Mouse (Mus musculus) neutrophil, adult 5-6 weeks (primary cell): ENCODE results near the gene Cd84. TPM values are rescaled to one million over a fixed set of nuclear protein-coding genes. Genes with fewer than 3 reads are reported as not detected.

Experiments used
- ATAC-seq: fragments of 151-379, 151-347 bp; 2 replicates; pipeline ENCODE4 v1.8.0; 2017; ENCODE audit warnings: mild to moderate bottlenecking, moderate TSS enrichment; ENCODE audit not compliant: insufficient number of reproducible peaks, poor library complexity, low FRiP score, severe bottlenecking; ENCODE audit errors: extremely low read depth
- total RNA-seq: library from RNA; stranded (forward); fragments of 200-1000 nt; gene quantifications from 2 replicates; pipeline ENCODE4 v1.2.3, GENCODE M21; 2017

Gene Cd84
- total RNA-seq, 1 experiment from 2014 or later = 366 TPM

DNA sequence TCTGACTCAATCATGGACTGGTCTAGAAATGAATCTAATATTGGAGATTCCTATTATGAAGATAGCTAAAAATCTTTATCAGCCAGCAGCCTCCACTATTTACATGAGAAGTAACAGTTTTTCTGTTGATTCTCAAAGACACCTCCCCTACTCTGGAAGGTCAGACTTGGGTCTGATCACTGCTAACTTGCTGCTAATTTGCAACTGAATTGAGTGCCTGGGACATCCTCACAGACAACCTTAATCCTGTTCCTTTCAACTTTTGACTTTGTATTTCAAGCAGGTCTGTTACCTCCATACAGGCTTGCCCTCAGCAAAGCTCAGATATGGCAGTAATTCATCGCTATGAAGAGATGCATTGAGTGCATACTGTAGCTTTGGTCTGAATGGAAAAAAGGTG, 64.5 kb downstream of the Cd84 start:
- ATAC-seq = no peak

DNA sequence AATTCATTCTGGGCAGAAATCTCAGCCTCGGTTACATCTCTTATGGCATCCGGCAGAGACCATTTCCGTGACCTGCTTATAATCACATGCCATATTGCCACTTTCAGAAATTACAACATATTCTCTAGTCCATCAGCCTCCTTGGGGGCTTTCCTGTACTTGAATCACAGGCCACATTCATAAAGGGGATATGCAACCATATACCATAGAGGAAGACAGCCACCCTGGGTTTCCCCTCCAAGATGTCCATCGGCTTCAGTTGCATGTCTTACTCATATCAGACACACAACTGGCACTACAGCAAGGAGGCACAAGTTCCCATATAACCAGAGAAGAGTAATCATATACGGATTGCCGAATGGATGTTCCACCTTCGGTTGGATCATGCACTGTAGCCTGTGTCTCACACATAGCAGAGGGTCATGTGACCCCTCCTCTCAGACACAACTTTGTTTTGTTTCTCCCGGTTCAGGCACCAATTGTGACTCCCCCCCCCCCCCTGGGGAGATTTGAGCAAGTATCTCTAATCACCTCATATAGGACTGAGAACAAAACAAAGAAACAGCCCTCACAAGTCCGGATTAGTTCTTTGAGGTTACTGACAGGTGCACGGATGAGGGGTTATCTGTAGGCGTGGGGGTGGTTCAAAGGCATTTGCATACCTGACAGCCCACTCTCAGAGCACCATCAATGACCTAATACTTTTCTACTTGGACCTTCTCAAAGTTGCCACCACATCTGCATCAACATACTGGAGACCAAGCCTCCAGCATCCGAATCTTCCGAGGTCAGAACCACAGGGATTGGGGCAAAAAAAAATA, 76.4 kb downstream of the Cd84 start:
- peak; percentile 47; the same call in 1 of the 2 replicates for ATAC-seq

GRCm38 (mm10) chr1:171917305-171918039, 78.0 kb downstream of the Cd84 start, which contains the start of gene Slamf6:
TSS of gene Slamf6 (plus strand) at chr1:171917515.
- peak; percentile 61 for ATAC-seq

DNA sequence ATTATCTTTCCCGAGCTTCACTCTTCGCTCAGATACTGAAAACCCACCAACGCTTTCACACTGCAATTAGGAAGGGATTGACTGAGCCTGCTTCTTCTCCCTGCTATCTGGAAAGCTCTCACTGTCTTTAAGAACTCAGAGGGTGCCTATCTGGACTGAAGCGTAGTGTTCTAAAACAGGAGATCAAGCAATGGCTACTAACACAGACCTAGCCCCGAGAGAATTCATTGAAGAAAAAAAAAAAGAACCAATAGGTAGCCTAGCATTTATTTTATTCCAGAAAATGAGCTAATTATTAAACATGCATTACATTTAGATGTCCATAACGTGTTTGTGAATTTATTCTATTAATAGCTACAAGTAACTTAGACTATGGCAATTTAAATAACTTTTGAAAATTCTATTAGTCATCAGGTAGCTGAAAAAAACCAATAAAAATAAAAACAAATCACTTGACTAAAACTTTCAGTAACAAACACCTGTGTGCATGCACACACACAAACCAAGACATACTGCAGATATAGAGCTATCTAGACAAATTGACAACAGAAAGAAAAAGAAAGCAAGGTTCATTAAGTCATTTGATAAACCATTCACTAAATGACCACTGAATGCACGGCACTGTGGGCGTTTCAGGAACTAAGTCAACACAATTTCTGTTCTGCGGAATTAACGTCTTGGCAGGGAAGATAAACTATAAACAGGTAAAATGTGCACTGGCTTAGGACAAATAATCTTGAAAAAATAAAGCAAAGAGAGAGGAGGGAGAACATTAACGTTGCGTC, 78.8 kb downstream of the Cd84 start:
- ATAC-seq = no peak

DNA sequence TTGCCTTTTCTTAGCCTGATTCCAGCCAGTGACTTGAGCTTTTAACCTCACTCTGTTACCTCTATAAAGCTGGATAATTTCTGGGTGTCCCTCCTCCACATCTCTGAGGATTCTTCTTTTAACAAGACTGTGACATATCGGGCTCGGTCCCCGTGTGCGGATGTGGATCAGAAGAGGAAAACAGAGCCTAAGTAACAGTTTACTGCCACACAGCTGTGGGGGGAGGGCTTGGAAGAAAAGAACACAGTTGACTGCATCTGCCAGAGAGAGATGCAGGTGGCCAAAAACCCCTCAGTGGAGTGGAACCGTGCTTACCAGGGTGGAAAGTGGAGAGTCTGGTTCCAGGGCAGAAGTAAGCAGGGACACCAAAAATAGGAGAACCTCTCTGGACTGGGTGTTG, 79.7 kb downstream of the Cd84 start:
- ATAC-seq = no peak

DNA sequence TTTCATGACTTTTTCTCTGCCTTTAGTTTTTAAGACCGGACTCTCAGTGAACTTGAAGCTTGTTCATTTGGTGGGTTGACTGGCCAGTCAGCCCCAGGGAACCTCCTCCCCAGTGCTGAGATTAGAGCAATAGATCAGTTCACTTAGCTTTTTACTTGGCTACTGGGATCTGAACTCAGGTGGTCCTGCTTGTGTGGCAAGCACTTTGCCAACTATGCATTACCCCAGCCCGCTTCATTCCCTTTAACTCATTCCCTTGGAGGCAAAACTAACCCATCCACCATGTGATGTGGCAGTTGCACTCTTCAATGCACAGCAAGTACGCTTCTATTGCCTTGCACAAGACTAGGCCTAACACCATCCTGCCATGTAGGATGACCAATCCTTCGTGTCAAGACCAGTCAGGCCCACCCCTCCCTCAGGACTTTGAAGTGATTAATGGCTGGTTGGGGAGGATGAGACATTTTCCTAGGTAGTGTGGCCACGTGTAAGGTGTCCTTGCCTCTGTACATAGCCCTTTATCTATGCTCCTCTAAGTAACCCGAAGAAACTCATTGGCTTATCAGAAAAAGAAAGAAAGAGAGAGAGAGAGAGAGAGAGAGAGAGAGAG, 80.5 kb downstream of the Cd84 start:
- ATAC-seq = no peak

DNA sequence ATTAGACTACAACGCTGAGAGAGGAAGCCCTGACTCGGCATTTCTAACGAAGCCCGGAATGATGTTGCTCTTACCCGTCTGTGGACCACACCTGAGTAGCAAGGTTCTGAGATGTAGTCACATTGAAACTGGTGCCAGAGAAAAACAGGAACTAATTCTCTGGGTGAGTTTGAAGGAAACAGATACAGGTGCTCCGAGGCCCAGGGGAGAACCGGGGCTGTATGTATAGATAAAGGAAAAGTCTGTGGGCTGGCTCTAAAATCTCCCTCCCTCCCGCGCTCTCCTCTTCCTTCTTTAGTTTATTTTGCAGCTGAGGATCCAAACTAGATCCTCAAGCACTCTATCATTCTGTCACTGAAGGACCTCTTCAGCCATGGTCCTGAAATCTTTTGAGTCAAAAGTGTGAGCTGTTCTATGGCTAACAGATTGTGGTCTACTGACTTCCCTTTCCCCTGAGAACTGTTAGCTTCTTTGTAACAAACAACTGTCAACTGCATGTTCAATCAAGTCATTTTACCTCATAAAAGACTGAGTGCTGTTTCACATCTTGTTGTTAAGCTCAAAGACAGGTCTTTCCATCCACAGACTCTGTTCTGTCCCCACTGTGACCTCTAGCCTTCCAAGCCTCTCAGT, 81.6 kb downstream of the Cd84 start:
- ATAC-seq = peak; percentile 76

GRCm38 (mm10) chr1:171921641-171922040, 82.1 kb downstream of the Cd84 start:
- no peak for ATAC-seq

GRCm38 (mm10) chr1:171922844-171923243, 83.3 kb downstream of the Cd84 start:
- no peak for ATAC-seq

DNA sequence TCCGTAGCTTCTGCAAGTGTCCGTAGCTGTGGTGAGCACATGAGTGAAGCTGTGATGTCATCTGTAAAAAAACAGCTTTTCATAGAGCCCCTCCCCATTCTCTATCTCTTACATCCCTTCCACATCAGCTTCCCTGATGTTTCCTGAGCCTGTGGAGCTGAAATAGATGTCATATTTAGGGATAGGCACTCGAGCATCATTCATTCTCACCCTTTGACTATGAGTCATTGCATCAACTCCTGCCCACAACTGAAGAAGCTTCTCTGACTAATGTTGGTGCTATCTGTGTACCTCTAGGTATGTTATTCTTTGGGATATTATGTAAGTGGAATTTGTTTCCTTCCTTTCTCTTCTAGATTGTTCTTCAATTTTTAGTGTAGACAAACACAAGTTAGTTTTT, 85.4 kb downstream of the Cd84 start:
- no peak for ATAC-seq

- no peak for ATAC-seq
These were observed 94.4 kb downstream of the Cd84 start for GRCm38 (mm10) chr1:171933851-171934250.

GRCm38 (mm10) chr1:171938952-171939948, 99.8 kb downstream of the Cd84 start:
- no peak for ATAC-seq

Other genes with a start within 250 kb of the Cd84 start
- 83.9 and 87.7 TPM in 2 replicates for gene Ly9, start 232.3 kb upstream of the Cd84 start, total RNA-seq
- gene Slamf7, start 186.7 kb upstream of the Cd84 start, total RNA-seq = 28.2 and 29.0 TPM in 2 replicates
- 110 and 113 TPM in 2 replicates for gene Cd48, start 157.7 kb upstream of the Cd84 start, total RNA-seq
- gene Slamf1, start 72.6 kb upstream of the Cd84 start, total RNA-seq = 24.2 and 25.7 TPM in 2 replicates
- gene Gm10521, start 56.0 kb downstream of the Cd84 start, total RNA-seq = 46.8 and 52.7 TPM in 2 replicates
- 97.7 and 98.0 TPM in 2 replicates for gene Slamf6, start 77.8 kb downstream of the Cd84 start, total RNA-seq
- gene Vangl2, start 188.7 kb downstream of the Cd84 start, total RNA-seq = 2.0 and 2.3 TPM in 2 replicates
- not detected in 2 replicates for gene Nhlh1, start 217.9 kb downstream of the Cd84 start, total RNA-seq
- gene Copa, start 242.8 kb downstream of the Cd84 start, total RNA-seq = 148 and 152 TPM in 2 replicates
- 59.1 and 61.8 TPM in 2 replicates for gene Ncstn, start 243.1 kb downstream of the Cd84 start, total RNA-seq